Comparison of ENCODE assay signal across 17 mouse cellular contexts in genomic region chr2:27930471-27931015, GRCm38 (mm10). TPM values are rescaled to one million over a fixed set of nuclear protein-coding genes. Genes with fewer than 3 reads are reported as not detected.
DNase-seq lines count a peak whose midpoint lies in the region; ATAC-seq lines count a peak whose summit lies in the region.
"Had no signal": no experiment of that assay in that cellular context is flagged by ENCODE, and none has a peak within 500 bp of the region (broad histone marks: within the 10 kb centered on the region; RNA-seq: fewer than 3 reads in every experiment).

No protein-coding gene starts in this region.

- no peaks in the 10 kb centered on the region for H3K9me3 ChIP-seq in lung, embryonic 15.5 days
- H3K9me3 ChIP-seq in stomach, embryonic 16.5 days (replicated peaks; ENCODE audit: control insufficient read depth, low read length), result no peaks in the 10 kb centered on the region
- H3K9me3 ChIP-seq: forebrain, embryonic 13.5 days; heart, embryonic 10.5 days; liver, embryonic 12.5 days; midbrain, embryonic 12.5 days had no signal

- H3K4me1 ChIP-seq in lung, embryonic 15.5 days, result peaks cover 54% of the 10 kb centered on the region
- peaks cover 40% of the 10 kb centered on the region for H3K4me1 ChIP-seq in stomach, embryonic 16.5 days (ENCODE audit: control insufficient read depth, insufficient read depth, low read length)

- WGBS in lung, embryonic 15.5 days, result 85% methylated on average over 5 of the region's 5 CpGs
- 87% methylated on average over 5 of the region's 5 CpGs for WGBS in stomach, embryonic 16.5 days

- DNase-seq in adrenal gland, postnatal 25 days, result peak; percentile 50
- no peak for DNase-seq in adrenal gland, adult 8-10 months
- DNase-seq in lung, postnatal 25 days (ENCODE audit: low spot score), result no peak
- peak; percentile 58 for DNase-seq in fibroblast of lung, adult 2 months (ENCODE audit: low read depth)
- DNase-seq in cerebellum, adult 8-10 months, result no peak
- no peak for DNase-seq in right cerebral cortex, postnatal 36 days (ENCODE audit: low spot score in 2 of 2)
- DNase-seq: cerebellum, postnatal 25 days; heart, postnatal 36 days; spleen, adult 18-20 months had no signal

- H3K9ac ChIP-seq in lung, embryonic 15.5 days, result no peak overlapping the region
- H3K9ac ChIP-seq in stomach, embryonic 16.5 days (ENCODE audit: low read length), result 0 out of 2 replicates have a peak overlapping the region, but pooled peaks have one; percentile 7
- H3K9ac ChIP-seq: forebrain, embryonic 13.5 days; liver, embryonic 12.5 days; midbrain, embryonic 12.5 days had no signal

- H3K27ac ChIP-seq in lung, embryonic 15.5 days, result peak overlapping the region; percentile 39
- peak overlapping the region; percentile 92 for H3K27ac ChIP-seq in stomach, embryonic 16.5 days (ENCODE audit: low read length)
- H3K27ac ChIP-seq: forebrain, embryonic 13.5 days; heart, embryonic 10.5 days; liver, embryonic 12.5 days; macrophage; midbrain, embryonic 12.5 days had no signal

- H3K27me3 ChIP-seq in lung, embryonic 15.5 days, result no peaks in the 10 kb centered on the region
- H3K27me3 ChIP-seq in stomach, embryonic 16.5 days (ENCODE audit: control insufficient read depth, insufficient read depth, low read length), result no peaks in the 10 kb centered on the region
- H3K27me3 ChIP-seq: forebrain, embryonic 13.5 days; liver, embryonic 12.5 days; midbrain, embryonic 12.5 days had no signal

- no peak overlapping the region for H3K4me2 ChIP-seq in lung, embryonic 15.5 days
- H3K4me2 ChIP-seq in stomach, embryonic 16.5 days (ENCODE audit: low read depth, low read length), result no peak overlapping the region
- H3K4me2 ChIP-seq: forebrain, embryonic 13.5 days; liver, embryonic 12.5 days; midbrain, embryonic 12.5 days had no signal

- H3K36me3 ChIP-seq in lung, embryonic 15.5 days, result peaks cover 18% of the 10 kb centered on the region; the same call in 1 of the 2 replicates
- peaks cover 4% of the 10 kb centered on the region; the same call in 1 of the 2 replicates for H3K36me3 ChIP-seq in stomach, embryonic 16.5 days (ENCODE audit: control insufficient read depth, insufficient read depth, low read length)
- H3K36me3 ChIP-seq: liver, embryonic 12.5 days; midbrain, embryonic 12.5 days had no signal

- H3K4me3 ChIP-seq in lung, embryonic 15.5 days, result no peak overlapping the region
- no peak overlapping the region for H3K4me3 ChIP-seq in stomach, embryonic 16.5 days (replicated peaks; ENCODE audit: low read length)
- H3K4me3 ChIP-seq: forebrain, embryonic 13.5 days; heart, embryonic 10.5 days; liver, embryonic 12.5 days; midbrain, embryonic 12.5 days; myocyte had no signal

- no peak for ATAC-seq in lung, embryonic 15.5 days (ENCODE audit: borderline replicate concordance, extremely low read depth, low FRiP score, low TSS enrichment)
- ATAC-seq in stomach, embryonic 16.5 days (ENCODE audit: insufficient read depth, low FRiP score), result no peak
- ATAC-seq: forebrain, embryonic 13.5 days; liver, embryonic 12.5 days had no signal

RNA-seq across cellular contexts. Expression of gene Col5a1, which starts 44.3 kb away (rescaled TPM):
- 60.7 and 62.0 TPM in 2 replicates for total RNA-seq in adrenal gland, postnatal 25 days (2021)
- 10 to 100 TPM; 27.1 to 42.7 (median 35.2) TPM for total RNA-seq in adrenal gland, adult 8-10 months (2022)
- 76.4 and 78.9 TPM in 2 replicates for polyA plus RNA-seq in lung, embryonic 15.5 days (2015; fragmentation: Nextera tagmentation; extraction: Ambion mirVana)
- 146 and 158 TPM in 2 replicates for polyA plus RNA-seq in stomach, embryonic 16.5 days (2015; fragmentation: Nextera tagmentation; extraction: Ambion mirVana)

Comparison
In these comparisons a context has a peak if more than half of its experiments do, and no peak if none do; other contexts are left out.
1. DNase-seq: peak in adrenal gland, postnatal 25 days (single experiment) and fibroblast of lung, adult 2 months (single experiment); none in adrenal gland, adult 8-10 months (single experiment), lung, postnatal 25 days (single experiment), cerebellum, adult 8-10 months (single experiment) and right cerebral cortex, postnatal 36 days (0 of 2).